Mouse (Mus musculus): ENCODE data around the gene C9orf72. TPM values are rescaled to one million over a fixed set of nuclear protein-coding genes. Genes with fewer than 3 reads are reported as not detected.

Gene C9orf72
- total and polyA plus RNA-seq, 3 experiments: 4.1 to 4.2 TPM; not detected in 1

DNA sequence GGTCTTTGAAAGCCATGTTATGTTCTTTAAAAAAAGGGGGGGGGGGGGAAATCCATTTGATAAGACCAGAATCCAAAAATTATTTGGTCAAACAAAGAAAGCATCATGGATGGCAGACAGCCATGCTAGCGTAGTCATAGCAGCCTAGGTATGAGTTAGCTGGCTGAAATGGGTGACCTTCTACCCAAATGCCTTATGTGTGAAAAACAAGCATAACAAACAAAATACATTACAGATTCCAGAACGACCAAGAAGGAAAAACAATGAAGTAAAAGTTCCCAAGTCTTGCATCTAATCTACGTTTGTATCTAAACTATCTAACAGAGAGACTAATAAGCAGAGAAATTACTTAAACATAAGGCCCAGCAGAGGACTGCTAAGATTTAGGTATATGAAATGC is 75.3 kb downstream of the C9orf72 start (continued):
- no peak for TF ChIP-seq ZNF384 (IDR thresholded peaks at IDR 0.05; ENCODE audit: low read depth, low read length)

DNA sequence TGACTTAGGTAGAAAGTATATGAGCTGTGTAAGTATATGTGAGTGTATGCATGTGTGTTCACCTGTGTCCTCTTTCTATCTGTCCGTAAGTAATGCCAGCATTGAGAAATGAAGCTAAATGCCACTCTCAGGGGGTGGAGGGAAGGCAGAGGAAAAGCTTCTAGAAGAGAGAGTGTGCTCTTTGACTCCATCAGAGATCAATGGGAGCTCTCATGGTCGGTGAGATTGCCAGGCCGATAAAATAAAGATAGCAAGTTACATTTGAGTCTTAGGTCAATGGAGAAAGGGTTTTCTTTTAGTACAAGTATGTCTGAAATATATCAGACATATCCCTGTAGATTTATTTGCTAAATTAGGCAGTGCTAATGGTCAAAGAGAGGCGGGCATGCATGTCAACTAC is 77.6 kb downstream of the C9orf72 start:
- Histone ChIP-seq H3K4me3 (ENCODE audit: control insufficient read depth in 1 of 2, insufficient read depth in 1 of 2, low read depth in 2 of 2, low read length in 2 of 2) (no peak overlapping the region), H3K27ac (ENCODE audit: control insufficient read depth, low read depth, low read length) (no peak overlapping the region), H3K79me2 (ENCODE audit: control insufficient read depth, insufficient read depth, low read length, poor library complexity) (no peaks in the 10 kb centered on the region; the same call in 1 of the 2 replicates), H3K36me3 (ENCODE audit: control insufficient read depth in 1 of 2, insufficient read depth in 2 of 2, low read length in 2 of 2) (peaks cover 0 to 3% of the 10 kb centered on the region in 2 experiments; a peak in 1 of 4 replicates), H3K27me3 (ENCODE audit: control insufficient read depth in 1 of 2, insufficient read depth in 2 of 2, low read length in 2 of 2) (no peaks in the 10 kb centered on the region), H3K4me1 (ENCODE audit: control insufficient read depth in 1 of 2, insufficient read depth in 2 of 2, low read length in 2 of 2) (no peaks in the 10 kb centered on the region), H3K9ac (ENCODE audit: control insufficient read depth, low read depth, low read length, poor library complexity, severe bottlenecking) (no peak overlapping the region), H3K9me3 (replicated peaks; ENCODE audit: insufficient read depth, low read length) (no peaks in the 10 kb centered on the region)
- no peak for DNase-seq (ENCODE audit: low read depth, low spot score)
- no peak for TF ChIP-seq E2F4 (IDR thresholded peaks at IDR 0.05; ENCODE audit: borderline replicate concordance, low read depth, low read length)
- TF ChIP-seq BHLHE40 (IDR thresholded peaks at IDR 0.05; ENCODE audit: borderline replicate concordance, low read depth, low read length): no peak
- TF ChIP-seq POLR2AphosphoS2 (IDR thresholded peaks at IDR 0.05; ENCODE audit: low read length): no peak
- no peak for TF ChIP-seq MEF2A (IDR thresholded peaks at IDR 0.05; ENCODE audit: extremely low read depth, insufficient replicate concordance, low read depth, low read length, poor library complexity, severe bottlenecking)
- no peak for TF ChIP-seq SIN3A (IDR thresholded peaks at IDR 0.05; ENCODE audit: low read length)
- no peak for TF ChIP-seq NRF1 (IDR thresholded peaks at IDR 0.05; ENCODE audit: insufficient read depth, low read depth, low read length, poor library complexity, severe bottlenecking)
- no peak for TF ChIP-seq ZC3H11A (IDR thresholded peaks at IDR 0.05; ENCODE audit: low read depth, low read length)
- no peak for TF ChIP-seq TAL1 (IDR thresholded peaks at IDR 0.05; ENCODE audit: low read length)
- no peak for TF ChIP-seq HCFC1 (IDR thresholded peaks at IDR 0.05; ENCODE audit: low read depth, low read length)

DNA sequence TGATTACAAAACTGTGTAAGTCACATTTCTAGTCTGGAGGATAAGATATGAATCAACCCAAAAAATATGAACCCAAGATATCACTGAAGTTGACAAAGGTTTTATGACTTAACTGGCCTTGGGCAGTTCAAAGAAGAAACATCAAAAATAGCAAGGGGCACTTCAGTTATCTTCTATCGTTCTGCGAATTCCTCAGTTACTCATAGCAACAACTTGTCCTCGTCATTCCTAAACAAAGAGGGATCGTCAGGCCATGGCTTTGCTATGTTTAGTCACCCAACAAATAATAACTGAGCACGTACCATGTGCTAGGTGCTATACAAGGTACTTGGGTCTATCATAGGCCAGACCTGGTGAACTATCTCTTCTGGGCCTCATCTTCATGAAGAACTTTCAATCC is 79.4 kb downstream of the C9orf72 start:
- H3K4me3 ChIP-seq (ENCODE audit: control insufficient read depth in 1 of 2, insufficient read depth in 1 of 2, low read depth in 2 of 2, low read length in 2 of 2): no peak overlapping the region
- TF ChIP-seq ZNF384 (IDR thresholded peaks at IDR 0.05; ENCODE audit: low read depth, low read length) (no peak), E2F4 (IDR thresholded peaks at IDR 0.05; ENCODE audit: borderline replicate concordance, low read depth, low read length) (no peak), HCFC1 (IDR thresholded peaks at IDR 0.05; ENCODE audit: low read depth, low read length) (no peak), ZC3H11A (IDR thresholded peaks at IDR 0.05; ENCODE audit: low read depth, low read length) (no peak)
- H3K27me3 ChIP-seq (ENCODE audit: control insufficient read depth in 1 of 2, insufficient read depth in 2 of 2, low read length in 2 of 2): no peaks in the 10 kb centered on the region
- no peak for DNase-seq (ENCODE audit: low read depth, low spot score)
- H3K9me3 ChIP-seq (replicated peaks; ENCODE audit: insufficient read depth, low read length): no peaks in the 10 kb centered on the region
- no peaks in the 10 kb centered on the region for H3K4me1 ChIP-seq (ENCODE audit: control insufficient read depth in 1 of 2, insufficient read depth in 2 of 2, low read length in 2 of 2)
- H3K79me2 ChIP-seq (ENCODE audit: control insufficient read depth, insufficient read depth, low read length, poor library complexity): no peaks in the 10 kb centered on the region
- peaks cover 0 to 3% of the 10 kb centered on the region in 2 experiments; a peak in 1 of 4 replicates for H3K36me3 ChIP-seq (ENCODE audit: control insufficient read depth in 1 of 2, insufficient read depth in 2 of 2, low read length in 2 of 2)
- H3K27ac ChIP-seq (ENCODE audit: control insufficient read depth, low read depth, low read length): no peak overlapping the region
- no peak overlapping the region for H3K9ac ChIP-seq (ENCODE audit: control insufficient read depth, low read depth, low read length, poor library complexity, severe bottlenecking)

DNA sequence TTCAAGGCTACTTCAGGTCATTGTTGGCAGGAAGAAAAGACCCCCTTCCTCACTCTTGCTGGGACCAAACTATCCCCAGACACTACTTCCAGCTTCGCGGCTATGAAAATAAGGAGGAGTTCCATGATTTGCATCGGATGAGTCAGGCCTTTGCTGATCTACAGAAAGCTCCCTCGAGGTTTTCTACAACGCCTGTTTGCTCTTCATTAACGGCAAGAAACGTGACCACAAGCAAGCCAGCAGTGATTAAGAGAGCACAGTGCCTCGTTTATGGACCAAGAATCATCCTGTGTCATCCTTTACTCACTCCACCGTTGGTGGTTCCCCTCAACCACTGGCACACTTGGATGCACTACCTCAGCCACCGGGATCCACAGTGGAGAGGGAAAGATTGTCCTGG is 80.2 kb downstream of the C9orf72 start:
- H3K9ac ChIP-seq (ENCODE audit: control insufficient read depth, low read depth, low read length, poor library complexity, severe bottlenecking): no peak overlapping the region
- H3K36me3 ChIP-seq (ENCODE audit: control insufficient read depth in 1 of 2, insufficient read depth in 2 of 2, low read length in 2 of 2): peaks cover 0 to 3% of the 10 kb centered on the region in 2 experiments; a peak in 1 of 4 replicates
- no peak overlapping the region for H3K4me3 ChIP-seq (ENCODE audit: control insufficient read depth in 1 of 2, insufficient read depth in 1 of 2, low read depth in 2 of 2, low read length in 2 of 2)
- no peak for TF ChIP-seq TAL1 (IDR thresholded peaks at IDR 0.05; ENCODE audit: low read length)
- no peak for TF ChIP-seq KAT2A (conservative IDR thresholded peaks at IDR 0.05; ENCODE audit: low read depth, low read length)
- TF ChIP-seq MEF2A (IDR thresholded peaks at IDR 0.05; ENCODE audit: extremely low read depth, insufficient replicate concordance, low read depth, low read length, poor library complexity, severe bottlenecking): no peak
- no peak for TF ChIP-seq USF1 (IDR thresholded peaks at IDR 0.05; ENCODE audit: low read depth, low read length)
- TF ChIP-seq NRF1 (IDR thresholded peaks at IDR 0.05; ENCODE audit: insufficient read depth, low read depth, low read length, poor library complexity, severe bottlenecking): no peak
- no peak for TF ChIP-seq RCOR1 (IDR thresholded peaks at IDR 0.05; ENCODE audit: low read depth, low read length)
- no peak for TF ChIP-seq CHD2 (IDR thresholded peaks at IDR 0.05; ENCODE audit: low read length)
- no peaks in the 10 kb centered on the region for H3K9me3 ChIP-seq (replicated peaks; ENCODE audit: insufficient read depth, low read length)
- no peaks in the 10 kb centered on the region for H3K4me1 ChIP-seq (ENCODE audit: control insufficient read depth in 1 of 2, insufficient read depth in 2 of 2, low read length in 2 of 2)
- H3K27me3 ChIP-seq (ENCODE audit: control insufficient read depth in 1 of 2, insufficient read depth in 2 of 2, low read length in 2 of 2): no peaks in the 10 kb centered on the region
- H3K79me2 ChIP-seq (ENCODE audit: control insufficient read depth, insufficient read depth, low read length, poor library complexity): no peaks in the 10 kb centered on the region
- H3K27ac ChIP-seq (ENCODE audit: control insufficient read depth, low read depth, low read length): no peak overlapping the region
- no peak for DNase-seq (ENCODE audit: low read depth, low spot score)
